Mouse (Mus musculus) thymus, adult 2 months (tissue): Measurements from ENCODE around the gene Hspa5. TPM values are rescaled to one million over a fixed set of nuclear protein-coding genes. Genes with fewer than 3 reads are reported as not detected.

Experiments used
- DNase-seq: peaks from one replicate; pipeline ENCODE4 v3.0.0; 2021
- H3K27ac ChIP-seq: fragments of 200-500 bp; 2 replicates; pipeline ENCODE4 v1.5.1; 2012; ENCODE audit warnings: low read length, control low read depth; ENCODE audit not compliant: control insufficient read depth, insufficient read depth
- H3K27me3 ChIP-seq: fragments of 200-500 bp; 2 replicates; pipeline ENCODE4 v1.6.1; 2012; ENCODE audit warnings: mild to moderate bottlenecking, low read length, moderate library complexity, mixed read lengths; ENCODE audit not compliant: control insufficient read depth, insufficient read depth
- H3K36me3 ChIP-seq: fragments of 200-500 bp; 2 replicates; pipeline ENCODE4 v1.6.1; 2012; ENCODE audit warnings: mild to moderate bottlenecking, low read length, moderate library complexity; ENCODE audit not compliant: control insufficient read depth, insufficient read depth
- H3K4me1 ChIP-seq: fragments of 200-500 bp; replicated peaks from 2 replicates; pipeline ENCODE4 v1.6.1; 2012; ENCODE audit warnings: low read length; ENCODE audit not compliant: control insufficient read depth, insufficient read depth
- H3K4me3 ChIP-seq: fragments of 200-500 bp; 2 replicates; pipeline ENCODE4 v1.5.1; 2012; ENCODE audit warnings: mild to moderate bottlenecking, low read length, control low read depth, moderate library complexity; ENCODE audit not compliant: control insufficient read depth, insufficient read depth
- CTCF ChIP-seq: fragments of 200-500 bp; IDR thresholded peaks from 2 replicates; pipeline ENCODE4 v1.5.1; 2012; ENCODE audit warnings: mild to moderate bottlenecking, control low read depth, low read length, moderate library complexity, borderline replicate concordance; ENCODE audit not compliant: control insufficient read depth, poor library complexity, insufficient read depth; ENCODE audit errors: extremely low read depth
- POLR2A ChIP-seq: fragments of 200-500 bp; IDR thresholded peaks from 2 replicates; pipeline ENCODE4 v1.6.1; 2012; ENCODE audit warnings: mild to moderate bottlenecking, low read length, control low read depth, moderate library complexity; ENCODE audit not compliant: control insufficient read depth, poor library complexity, insufficient read depth; ENCODE audit errors: extremely low read depth
- WGBS: fragments of 180-500 bp; shearing (Covaris S2); methylation state at CpG from one replicate; pipeline ENCODE4 v1.1.7; 2018; 5-methylcytosine and 5-hydroxymethylcytosine counted together
- polyA plus RNA-seq: library from polyadenylated mRNA; depleted of rRNA; stranded (reverse); fragments of >200 nt; gene quantifications from 2 replicates; pipeline ENCODE4 v1.2.3, GENCODE M21; 2012; rRNA removed

Gene Hspa5
- polyA plus RNA-seq, 1 experiment, result 376 TPM

- Histone ChIP-seq H3K27ac (no peak overlapping the region), H3K4me1 (no peaks in the 10 kb centered on the region), H3K4me3 (no peak overlapping the region), H3K27me3 (no peaks in the 10 kb centered on the region), H3K36me3 (peaks cover 43% of the 10 kb centered on the region)
- 95% methylated on average over 2 of the region's 2 CpGs for WGBS
- no peak for DNase-seq
- TF ChIP-seq POLR2A (no peak), CTCF (no peak)
These were observed 46.7 kb downstream of the Hspa5 start for GRCm38 (mm10) chr2:34818492-34818891.

- DNase-seq, result peak; percentile 90
- 0 out of 2 replicates have a peak within 1 kb of the TSS, but pooled peaks have one; percentile 6 for H3K27ac ChIP-seq
These were observed 54.2 kb downstream of the Hspa5 start, which contains the start of gene Fbxw2 for GRCm38 (mm10) chr2:34825827-34826459. TSS of gene Fbxw2 (minus strand) at chr2:34826311.

GRCm38 (mm10) chr2:34826460-34827231 is 54.9 kb downstream of the Hspa5 start:
- peaks cover 6% of the 10 kb centered on the region for H3K36me3 ChIP-seq
- TF ChIP-seq CTCF (no peak), POLR2A (no peak)
- H3K27ac ChIP-seq, result 0 out of 2 replicates have a peak overlapping the region, but pooled peaks have one; percentile 6
- peaks cover 5% of the 10 kb centered on the region for H3K4me1 ChIP-seq
- DNase-seq, result no peak
- 45% methylated on average over 21 of the region's 21 CpGs for whole genome bisulfite sequencing
- H3K4me3 ChIP-seq, result peak overlapping the region; percentile 96
- no peaks in the 10 kb centered on the region for H3K27me3 ChIP-seq

More at GRCm38 (mm10) chr2:34825827-34826459, 54.2 kb downstream of the Hspa5 start, which contains the start of gene Fbxw2:
- peaks cover 8% of the 10 kb centered on the region for H3K36me3 ChIP-seq
- TF ChIP-seq CTCF (0 out of 2 replicates have a peak, but pooled peaks have one; percentile 48), POLR2A (peak; percentile 61)
- no peaks in the 10 kb centered on the region for H3K27me3 ChIP-seq
- H3K4me1 ChIP-seq, result peaks cover 5% of the 10 kb centered on the region
- under 1% methylated on average over 57 of the region's 57 CpGs for WGBS
- peak within 1 kb of the TSS; percentile 96 for H3K4me3 ChIP-seq

Other genes starting within 250 kb of the Hspa5 start
- 36.9 and 39.4 TPM in 2 replicates for gene Gapvd1, start 16.7 kb upstream of the Hspa5 start, polyA plus RNA-seq
- gene Rabepk, start 27.9 kb downstream of the Hspa5 start, polyA plus RNA-seq, result 27.2 and 31.1 TPM in 2 replicates
- gene Fbxw2, start 54.3 kb downstream of the Hspa5 start, polyA plus RNA-seq, result 55.4 and 58.2 TPM in 2 replicates
- not detected in 2 replicates for gene Gm34653, start 61.0 kb downstream of the Hspa5 start, polyA plus RNA-seq
- gene Cutal, start 102.4 kb downstream of the Hspa5 start, polyA plus RNA-seq, result 3.7 and 8.2 TPM in 2 replicates
- 10.8 and 15.1 TPM in 2 replicates for gene Psmd5, start 103.0 kb downstream of the Hspa5 start, polyA plus RNA-seq
- 18.8 and 24.1 TPM in 2 replicates for gene Phf19, start 142.1 kb downstream of the Hspa5 start, polyA plus RNA-seq
- 76.7 and 80.4 TPM in 2 replicates for gene Traf1, start 189.8 kb downstream of the Hspa5 start, polyA plus RNA-seq